Mouse (Mus musculus) MEL (cell line): ENCODE results near the gene Tfpt.

Experiments
- CTCF ChIP-seq, 3 experiments: IDR thresholded peaks in 2 of 3; conservative IDR thresholded peaks in 1 of 3; 2 replicates each; pipeline ENCODE4 v1.5.1; 2011 to 2012; ENCODE audit warnings: low read length in 3 of 3, low read depth in 2 of 3, mild to moderate bottlenecking in 2 of 3, improper control_type of control experiment in 1 of 3, inconsistent platforms in 1 of 3, mixed read lengths in 1 of 3, moderate library complexity in 1 of 3; ENCODE audit not compliant: control insufficient read depth in 1 of 3, insufficient read depth in 1 of 3, poor library complexity in 1 of 3, severe bottlenecking in 1 of 3
- ELF1 ChIP-seq: IDR thresholded peaks from 2 replicates; pipeline ENCODE4 v1.6.1; 2014; ENCODE audit warnings: low read depth, mild to moderate bottlenecking, inconsistent platforms, low read length, improper control_type of control experiment, moderate library complexity
- EP300 ChIP-seq, 2 experiments: IDR thresholded peaks; 2 replicates each; pipeline ENCODE4 v1.6.1; 2011; ENCODE audit warnings: improper control_type of control experiment in 2 of 2, low read length in 2 of 2, low read depth in 1 of 2, mild to moderate bottlenecking in 1 of 2
- GABPA ChIP-seq: IDR thresholded peaks from 2 replicates; pipeline ENCODE4 v1.6.1; 2012; ENCODE audit warnings: low read depth, mild to moderate bottlenecking, inconsistent platforms, low read length, improper control_type of control experiment, moderate library complexity
- JUND ChIP-seq: IDR thresholded peaks from 2 replicates; pipeline ENCODE4 v1.6.1; 2011; ENCODE audit warnings: low read depth, mild to moderate bottlenecking, improper control_type of control experiment, low read length
- MAFK ChIP-seq: IDR thresholded peaks from 2 replicates; pipeline ENCODE4 v1.6.1; 2011; ENCODE audit warnings: low read depth, mild to moderate bottlenecking, low read length, improper control_type of control experiment, borderline replicate concordance
- MXI1 ChIP-seq: IDR thresholded peaks from 2 replicates; pipeline ENCODE4 v1.6.1; 2011; ENCODE audit warnings: mild to moderate bottlenecking, low read depth, low read length, improper control_type of control experiment
- NRF1 ChIP-seq: IDR thresholded peaks from 2 replicates; pipeline ENCODE4 v1.6.1; 2014; ENCODE audit warnings: low read depth, mild to moderate bottlenecking, inconsistent platforms, low read length, improper control_type of control experiment, moderate library complexity; ENCODE audit not compliant: poor library complexity, insufficient read depth, severe bottlenecking
- POLR2A ChIP-seq, 2 experiments: IDR thresholded peaks; 2 replicates each; pipeline ENCODE4 v1.6.1; 2011 to 2012; ENCODE audit warnings: low read length in 2 of 2, mild to moderate bottlenecking in 2 of 2, control low read depth in 1 of 2, improper control_type of control experiment in 1 of 2, low read depth in 1 of 2, moderate library complexity in 1 of 2; ENCODE audit not compliant: control insufficient read depth in 1 of 2, insufficient read depth in 1 of 2, poor library complexity in 1 of 2
- SIN3A ChIP-seq: IDR thresholded peaks from 2 replicates; pipeline ENCODE4 v1.6.1; 2012; ENCODE audit warnings: low read length, improper control_type of control experiment, inconsistent platforms
- TAL1 ChIP-seq: IDR thresholded peaks from 2 replicates; pipeline ENCODE4 v1.6.1; 2012; ENCODE audit warnings: mild to moderate bottlenecking, inconsistent platforms, low read length, moderate library complexity, mixed read lengths
- TCF12 ChIP-seq: IDR thresholded peaks from 2 replicates; pipeline ENCODE4 v1.6.1; 2014; ENCODE audit warnings: low read depth, mild to moderate bottlenecking, inconsistent platforms, low read length, improper control_type of control experiment, moderate library complexity
- USF2 ChIP-seq, 2 experiments: IDR thresholded peaks; 2 replicates each; pipeline ENCODE4 v1.6.1; 2011 to 2012; ENCODE audit warnings: improper control_type of control experiment in 2 of 2, low read length in 2 of 2, borderline replicate concordance in 1 of 2, inconsistent platforms in 1 of 2, low read depth in 1 of 2, mild to moderate bottlenecking in 1 of 2; ENCODE audit not compliant: insufficient read depth in 1 of 2

DNA sequence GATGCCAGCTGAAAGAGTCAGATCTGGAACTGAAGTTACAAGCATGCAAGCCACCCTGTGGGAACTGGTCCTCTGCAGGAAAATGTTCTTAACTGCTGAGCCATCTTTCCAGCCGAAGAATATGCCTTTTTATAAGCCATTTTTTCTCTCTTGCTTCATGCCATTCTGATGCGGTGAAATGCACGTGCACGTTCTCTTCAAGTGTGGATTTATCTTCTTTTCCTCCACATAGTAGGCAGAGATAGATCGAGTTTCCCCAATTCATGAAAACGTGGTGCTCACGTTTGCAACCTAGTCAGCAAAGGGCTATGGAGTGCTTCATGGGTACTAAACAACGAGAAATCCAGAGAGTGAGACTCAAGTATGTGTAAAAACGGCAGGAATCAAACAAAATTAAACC is 14.1 kb upstream of the Tfpt start:
- TF ChIP-seq POLR2A (IDR thresholded peaks at IDR 0.05; ENCODE audit: control insufficient read depth in 1 of 2, insufficient read depth in 1 of 2, low read depth in 1 of 2, low read length in 2 of 2, poor library complexity in 1 of 2) = no peak
- TF ChIP-seq ELF1 = no peak
- TF ChIP-seq MXI1 = peak; percentile 71; the same call in 1 of the 2 replicates
- TF ChIP-seq EP300 (IDR thresholded peaks at IDR 0.05; ENCODE audit: low read depth in 1 of 2, low read length in 2 of 2) = no peak
- no peak for TF ChIP-seq MAFK
- no peak for TF ChIP-seq GABPA
- no peak for TF ChIP-seq CTCF (IDR thresholded peaks at IDR 0.05 in 2 of 3, conservative IDR thresholded peaks at IDR 0.05 in 1 of 3; ENCODE audit: control insufficient read depth in 1 of 3, insufficient read depth in 1 of 3, low read depth in 2 of 3, low read length in 3 of 3, poor library complexity in 1 of 3, severe bottlenecking in 1 of 3)
- no peak for TF ChIP-seq JUND
- no peak for TF ChIP-seq TCF12
- TF ChIP-seq USF2 (IDR thresholded peaks at IDR 0.05; ENCODE audit: borderline replicate concordance in 1 of 2, insufficient read depth in 1 of 2, low read depth in 1 of 2, low read length in 2 of 2) = no peak
- no peak for TF ChIP-seq TAL1
- peak; percentile 65; the same call in 1 of the 2 replicates for TF ChIP-seq SIN3A
- no peak for TF ChIP-seq NRF1
